Mouse (Mus musculus) CH12.LX (cell line): ENCODE measurements around the gene Bpgm.

Experiments used
- BHLHE40 ChIP-seq: IDR thresholded peaks from 2 replicates; pipeline ENCODE4 v1.6.1; 2011; ENCODE audit warnings: mild to moderate bottlenecking, low read depth, low read length, improper control_type of control experiment
- CTCF ChIP-seq, 2 experiments: IDR thresholded peaks in 1 of 2; conservative IDR thresholded peaks in 1 of 2; 2 replicates each; pipeline ENCODE4 v1.5.1; 2011 to 2012; ENCODE audit warnings: low read depth in 2 of 2, low read length in 2 of 2, improper control_type of control experiment in 1 of 2, inconsistent platforms in 1 of 2, mild to moderate bottlenecking in 1 of 2, moderate library complexity in 1 of 2
- E2F4 ChIP-seq: IDR thresholded peaks from 2 replicates; pipeline ENCODE4 v1.6.1; 2011; ENCODE audit warnings: low read depth, low read length, improper control_type of control experiment; ENCODE audit not compliant: insufficient replicate concordance
- HCFC1 ChIP-seq: IDR thresholded peaks from 2 replicates; pipeline ENCODE4 v1.6.1; 2012; ENCODE audit warnings: low read depth, mild to moderate bottlenecking, inconsistent platforms, low read length, improper control_type of control experiment
- JUN ChIP-seq: IDR thresholded peaks from 2 replicates; pipeline ENCODE4 v1.6.1; 2011; ENCODE audit warnings: low read depth, mild to moderate bottlenecking, low read length, improper control_type of control experiment, moderate library complexity; ENCODE audit not compliant: insufficient read depth
- JUND ChIP-seq: conservative IDR thresholded peaks from 2 replicates; pipeline ENCODE4 v1.6.1; 2011; ENCODE audit warnings: low read depth, low read length, improper control_type of control experiment
- POLR2A ChIP-seq: IDR thresholded peaks from 2 replicates; pipeline ENCODE4 v1.6.1; 2011; ENCODE audit warnings: low read depth, mild to moderate bottlenecking, improper control_type of control experiment, low read length
- POLR2AphosphoS2 ChIP-seq: IDR thresholded peaks from 2 replicates; pipeline ENCODE4 v1.6.1; 2011; ENCODE audit warnings: low read depth, low read length, improper control_type of control experiment
- ZC3H11A ChIP-seq: IDR thresholded peaks from 2 replicates; pipeline ENCODE4 v1.6.1; 2012; ENCODE audit warnings: low read depth, mild to moderate bottlenecking, inconsistent platforms, low read length, improper control_type of control experiment

GRCm38 (mm10) chr6:34525927-34526326 lies 49.9 kb downstream of the Bpgm start:
- TF ChIP-seq BHLHE40 (no peak), HCFC1 (no peak), POLR2A (no peak), ZC3H11A (no peak), JUND (no peak), CTCF (conservative IDR thresholded peaks at IDR 0.05 in 1 of 2, IDR thresholded peaks at IDR 0.05 in 1 of 2; ENCODE audit: low read depth in 2 of 2, low read length in 2 of 2) (no peak), E2F4 (no peak), POLR2AphosphoS2 (no peak), JUN (no peak)
